Mouse (Mus musculus): ENCODE results near the gene Rnps1.

DNA sequence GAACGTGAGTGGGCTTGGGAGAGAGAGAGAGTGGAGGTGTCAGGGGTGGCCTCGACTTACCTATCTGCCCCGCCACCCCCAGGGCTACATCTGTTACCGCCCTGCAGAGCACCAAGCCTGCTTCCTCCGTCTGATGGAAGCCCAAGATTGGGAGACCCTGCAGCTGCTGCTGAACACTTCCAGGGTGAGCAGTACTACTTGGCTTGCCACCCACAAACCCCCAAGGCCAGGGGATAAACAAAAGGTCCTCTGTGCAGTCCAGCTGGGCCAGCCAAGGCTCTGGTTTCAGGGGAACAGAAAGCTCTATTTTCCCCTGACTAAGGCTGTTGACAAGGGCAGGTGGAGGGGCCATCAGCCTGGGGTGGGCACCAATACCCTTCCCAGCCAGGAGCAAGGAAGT, 60.2 kb downstream of the Rnps1 start:
- TF ChIP-seq KAT2A (IDR thresholded peaks at IDR 0.05; ENCODE audit: insufficient replicate concordance, low read length), result no peak
- no peak for TF ChIP-seq POLR2A (IDR thresholded peaks at IDR 0.05; ENCODE audit: low read depth, low read length)
- no peak for TF ChIP-seq ZMIZ1 (IDR thresholded peaks at IDR 0.05; ENCODE audit: low read depth, low read length)
